Mouse (Mus musculus) forebrain, embryonic 11.5 days (tissue): ENCODE measurements at regions not wholly inside any gene's neighbourhood (a gene's known extent, or its start where the extent isn't known, plus 50 kb on each side); places are given as distances from the start of the nearest gene placed in this dataset.

Experiments
- ATAC-seq: fragments of 200-750 bp; cut with Nextera tagmentation; replicated peaks from 2 replicates; pipeline ENCODE4 v1.8.0; 2017; ENCODE audit warnings: moderate TSS enrichment; ENCODE audit not compliant: low FRiP score
- DNase-seq: peaks from one replicate; pipeline ENCODE4 v3.0.0-alpha.2; 2017; ENCODE audit warnings: low spot score
- H3K27ac ChIP-seq: fragments of 300-500 bp; sonication (generic); 2 replicates; pipeline ENCODE4 v1.5.1; 2014; ENCODE audit warnings: low read depth, low read length
- H3K27me3 ChIP-seq: fragments of 300-500 bp; sonication (generic); 2 replicates; pipeline ENCODE4 v1.6.1; 2014; ENCODE audit warnings: mild to moderate bottlenecking, low read length, mixed read lengths; ENCODE audit not compliant: control insufficient read depth, insufficient read depth
- H3K36me3 ChIP-seq: fragments of 300-500 bp; sonication (generic); 2 replicates; pipeline ENCODE4 v1.6.1; 2014; ENCODE audit warnings: mild to moderate bottlenecking, low read length, moderate library complexity, mixed read lengths; ENCODE audit not compliant: control insufficient read depth, insufficient read depth
- H3K4me1 ChIP-seq: fragments of 300-500 bp; sonication (generic); replicated peaks from 2 replicates; pipeline ENCODE4 v1.6.1; 2014; ENCODE audit warnings: low read length, mixed read lengths; ENCODE audit not compliant: control insufficient read depth, insufficient read depth
- H3K4me2 ChIP-seq: fragments of 300-500 bp; sonication (generic); 2 replicates; pipeline ENCODE4 v1.6.1; 2014; ENCODE audit warnings: low read depth, mild to moderate bottlenecking, low read length, moderate library complexity, mixed read lengths; ENCODE audit not compliant: severe bottlenecking
- H3K4me3 ChIP-seq: fragments of 300-500 bp; sonication (generic); 2 replicates; pipeline ENCODE4 v1.5.1; 2014; ENCODE audit warnings: low read depth, low read length
- H3K9ac ChIP-seq: fragments of 300-500 bp; sonication (generic); 2 replicates; pipeline ENCODE4 v1.6.1; 2014; ENCODE audit warnings: low read length
- H3K9me3 ChIP-seq: fragments of 300-500 bp; sonication (generic); 2 replicates; pipeline ENCODE4 v1.6.1; 2016; ENCODE audit warnings: low read length, mixed read lengths; ENCODE audit not compliant: control insufficient read depth
- WGBS: fragments of 180-500 bp; shearing (Covaris S2); extraction: QIAGEN DNeasy Blood & Tissue Kit; methylation state at CpG from one replicate; pipeline ENCODE4 v1.1.7; 2014; 5-methylcytosine and 5-hydroxymethylcytosine counted together

GRCm38 (mm10) chr3:83576155-83576554 is 190.0 kb upstream of the Sfrp2 start:
- H3K9me3 ChIP-seq, result no peaks in the 10 kb centered on the region
- H3K4me1 ChIP-seq, result no peaks in the 10 kb centered on the region
- DNase-seq (no peak), ATAC-seq (no peak)
- 91% methylated on average over 2 of the region's 2 CpGs for WGBS
- H3K9ac ChIP-seq, result no peak overlapping the region
- H3K4me2 ChIP-seq, result no peak overlapping the region
- no peak overlapping the region for H3K27ac ChIP-seq
- no peaks in the 10 kb centered on the region for H3K36me3 ChIP-seq
- no peaks in the 10 kb centered on the region for H3K27me3 ChIP-seq
- H3K4me3 ChIP-seq, result no peak overlapping the region

GRCm38 (mm10) chr3:83580766-83581165 is 185.4 kb upstream of the Sfrp2 start:
- Histone ChIP-seq H3K4me2 (no peak overlapping the region), H3K36me3 (no peaks in the 10 kb centered on the region), H3K27me3 (no peaks in the 10 kb centered on the region), H3K9me3 (no peaks in the 10 kb centered on the region), H3K4me1 (no peaks in the 10 kb centered on the region), H3K9ac (no peak overlapping the region), H3K27ac (no peak overlapping the region), H3K4me3 (no peak overlapping the region)
- DNase-seq (no peak), ATAC-seq (no peak)
- 72% methylated on average over 4 of the region's 4 CpGs for WGBS

- WGBS, result 76% methylated on average over 2 of the region's 2 CpGs
- Histone ChIP-seq H3K4me2 (no peak overlapping the region), H3K27ac (no peak overlapping the region)
Measured at GRCm38 (mm10) chr3:83582256-83582655, 183.9 kb upstream of the Sfrp2 start.

DNA sequence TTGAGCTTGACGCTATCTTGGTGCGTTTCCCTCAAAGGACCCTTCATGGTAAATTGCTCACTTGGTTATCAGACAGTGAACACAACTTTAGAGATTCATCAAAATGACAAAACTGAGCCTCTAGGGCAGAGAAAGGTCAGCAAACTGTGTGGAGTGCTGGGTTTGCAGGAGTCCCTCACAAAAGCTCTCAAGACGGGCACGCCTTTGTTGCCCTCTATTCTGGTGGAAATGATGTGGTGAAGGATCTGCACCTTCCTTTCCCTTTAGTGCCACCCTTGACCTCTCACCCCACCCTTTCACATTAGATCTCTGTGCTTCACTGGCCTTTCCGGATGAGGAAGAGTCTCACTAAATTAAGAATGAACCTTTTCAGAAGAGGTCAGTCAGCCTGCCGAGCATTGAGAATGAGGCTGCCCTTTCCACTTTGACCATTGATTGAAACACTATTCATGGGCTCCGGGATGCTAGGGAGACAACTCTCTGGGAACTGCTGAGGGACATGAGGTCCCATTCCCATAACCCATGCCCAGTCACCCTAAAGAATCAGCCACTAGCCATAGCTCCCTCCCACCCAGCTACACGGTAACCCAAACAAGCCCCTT is 182.9 kb upstream of the Sfrp2 start:
- H3K27ac ChIP-seq, result no peak overlapping the region
- no peaks in the 10 kb centered on the region for H3K27me3 ChIP-seq
- DNase-seq (peak; percentile 52), ATAC-seq (peak; percentile 76)
- no peaks in the 10 kb centered on the region for H3K9me3 ChIP-seq
- H3K4me1 ChIP-seq, result no peaks in the 10 kb centered on the region
- no peaks in the 10 kb centered on the region for H3K36me3 ChIP-seq
- no peak overlapping the region for H3K4me3 ChIP-seq
- 31% methylated on average over 8 of the region's 8 CpGs for WGBS
- H3K9ac ChIP-seq, result no peak overlapping the region
- H3K4me2 ChIP-seq, result no peak overlapping the region

More at GRCm38 (mm10) chr3:83582256-83582655, 183.9 kb upstream of the Sfrp2 start:
- no peaks in the 10 kb centered on the region for H3K36me3 ChIP-seq
- H3K9me3 ChIP-seq, result no peaks in the 10 kb centered on the region
- no peak overlapping the region for H3K4me3 ChIP-seq
- H3K9ac ChIP-seq, result no peak overlapping the region
- no peak for DNase-seq
- H3K4me1 ChIP-seq, result no peaks in the 10 kb centered on the region
- no peaks in the 10 kb centered on the region for H3K27me3 ChIP-seq
- no peak for ATAC-seq

DNA sequence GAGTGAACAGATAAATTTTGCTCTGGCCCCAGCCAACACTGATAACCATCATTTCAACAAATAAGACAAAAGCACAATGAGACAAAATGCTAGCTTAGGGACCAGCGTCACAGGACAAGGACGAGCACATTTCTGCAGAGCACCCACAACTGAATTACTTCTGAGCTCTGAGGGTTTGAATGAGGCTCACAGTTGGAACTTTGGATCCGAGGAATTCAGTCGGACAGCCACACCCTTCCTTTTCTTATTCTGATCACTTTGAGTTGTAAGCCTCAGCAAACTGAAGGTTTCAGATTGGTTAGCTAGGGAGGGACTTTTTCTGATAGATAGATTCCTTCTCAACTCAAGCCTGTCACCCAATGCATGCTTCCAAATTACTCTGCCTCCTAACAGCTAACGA is 180.0 kb upstream of the Sfrp2 start:
- Histone ChIP-seq H3K4me2 (no peak overlapping the region), H3K27ac (no peak overlapping the region), H3K4me3 (no peak overlapping the region), H3K27me3 (no peaks in the 10 kb centered on the region), H3K9me3 (no peaks in the 10 kb centered on the region), H3K36me3 (no peaks in the 10 kb centered on the region), H3K4me1 (no peaks in the 10 kb centered on the region), H3K9ac (no peak overlapping the region)
- DNase-seq (no peak), ATAC-seq (no peak)
- WGBS, result 55% methylated on average over 5 of the region's 5 CpGs

DNA sequence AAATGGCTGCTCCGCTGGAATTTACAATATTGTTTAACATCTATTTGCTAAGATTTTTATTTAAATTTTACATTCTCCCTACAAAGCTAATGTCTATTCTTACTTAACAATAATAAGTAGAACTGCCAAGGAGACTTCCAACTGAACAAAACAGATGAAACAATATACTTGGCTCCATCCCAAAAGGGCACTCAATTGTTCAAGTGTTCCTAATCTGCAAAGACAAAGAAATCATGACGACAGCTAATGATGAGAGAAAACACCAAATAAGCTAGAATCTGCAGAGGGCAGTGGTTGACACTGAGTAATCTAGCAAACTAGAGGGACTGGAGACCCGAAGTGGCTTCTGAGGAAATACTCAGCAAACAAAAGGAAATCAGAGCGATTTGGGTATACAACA is 179.6 kb upstream of the Sfrp2 start:
- DNase-seq (no peak), ATAC-seq (no peak)
- Histone ChIP-seq H3K27me3 (no peaks in the 10 kb centered on the region), H3K36me3 (no peaks in the 10 kb centered on the region), H3K4me3 (no peak overlapping the region), H3K4me2 (no peak overlapping the region), H3K27ac (no peak overlapping the region), H3K9ac (no peak overlapping the region), H3K9me3 (no peaks in the 10 kb centered on the region), H3K4me1 (no peaks in the 10 kb centered on the region)
- 74% methylated on average over 4 of the region's 4 CpGs for WGBS

DNA sequence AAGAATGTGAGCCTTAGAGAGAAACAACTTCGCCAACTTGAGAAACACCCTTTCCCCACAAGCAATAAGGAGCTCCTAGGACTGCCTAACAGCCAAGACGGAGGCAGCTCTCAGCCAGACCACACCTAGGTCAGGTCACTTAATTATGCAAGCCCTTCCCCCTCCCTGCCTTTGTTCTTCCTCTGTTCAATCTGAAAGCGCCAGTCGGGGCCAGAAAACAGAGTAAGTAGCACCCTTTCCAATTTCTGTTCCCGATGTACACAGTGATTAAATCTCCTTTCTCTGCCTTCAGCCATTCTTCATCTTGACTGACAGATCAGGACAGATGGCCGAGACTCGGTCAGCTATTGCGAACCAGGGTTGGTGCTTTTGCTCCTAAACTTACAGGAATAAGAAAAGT is 177.0 kb upstream of the Sfrp2 start:
- Histone ChIP-seq H3K27ac (no peak overlapping the region), H3K9me3 (no peaks in the 10 kb centered on the region), H3K9ac (no peak overlapping the region), H3K27me3 (no peaks in the 10 kb centered on the region), H3K4me2 (peak overlapping the region; percentile 21; the same call in 1 of the 2 replicates), H3K4me3 (no peak overlapping the region), H3K36me3 (no peaks in the 10 kb centered on the region), H3K4me1 (no peaks in the 10 kb centered on the region)
- peak; percentile 67; the same call in 1 of the 2 replicates for ATAC-seq
- no peak for DNase-seq
- 20% methylated on average over 8 of the region's 8 CpGs for WGBS

DNA sequence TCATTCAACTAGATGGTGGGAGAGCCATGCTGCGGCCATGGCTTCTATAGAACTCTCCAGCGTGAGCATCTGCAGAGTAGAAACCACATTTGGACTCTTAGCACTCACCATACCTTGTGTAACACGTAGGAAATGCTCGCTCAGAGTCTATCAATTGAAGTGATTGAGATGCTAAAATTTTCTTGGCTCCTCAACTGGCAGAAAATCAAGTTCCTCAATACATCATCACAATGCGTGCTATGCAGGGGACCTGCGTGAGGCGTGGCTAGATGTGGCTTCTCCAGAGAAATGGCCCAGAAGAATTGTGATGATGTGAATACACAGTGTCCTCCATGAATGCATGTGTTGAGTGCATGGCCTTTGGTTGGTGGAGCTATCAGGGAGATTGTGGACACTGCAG is 174.9 kb upstream of the Sfrp2 start:
- H3K27me3 ChIP-seq, result no peaks in the 10 kb centered on the region
- H3K4me1 ChIP-seq, result no peaks in the 10 kb centered on the region
- no peak overlapping the region for H3K27ac ChIP-seq
- H3K4me2 ChIP-seq, result no peak overlapping the region
- DNase-seq (no peak), ATAC-seq (no peak)
- H3K9me3 ChIP-seq, result no peaks in the 10 kb centered on the region
- H3K4me3 ChIP-seq, result no peak overlapping the region
- WGBS, result 93% methylated on average over 7 of the region's 7 CpGs
- H3K36me3 ChIP-seq, result no peaks in the 10 kb centered on the region
- no peak overlapping the region for H3K9ac ChIP-seq

DNA sequence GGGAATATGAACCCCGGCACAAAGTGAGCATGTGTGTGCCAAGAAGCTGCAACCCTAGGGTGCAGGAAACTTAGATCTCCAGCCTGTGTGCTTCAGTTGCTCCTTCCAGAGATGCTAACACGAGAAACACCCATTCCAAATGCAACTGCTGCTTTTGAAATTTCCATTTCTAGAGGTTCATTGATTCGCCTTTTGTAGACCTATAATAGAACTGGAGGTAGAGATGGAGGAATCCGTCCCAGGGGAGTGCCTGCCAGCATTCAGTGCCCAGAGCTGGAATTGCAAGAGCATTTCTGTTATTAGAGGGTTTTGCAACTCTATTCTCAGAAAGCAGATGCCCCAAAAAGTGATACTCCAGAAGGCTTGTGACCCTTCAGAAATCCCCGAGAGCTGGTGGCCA is 172.8 kb upstream of the Sfrp2 start:
- Histone ChIP-seq H3K27me3 (no peaks in the 10 kb centered on the region), H3K36me3 (no peaks in the 10 kb centered on the region), H3K9me3 (no peaks in the 10 kb centered on the region), H3K9ac (no peak overlapping the region), H3K4me2 (no peak overlapping the region), H3K4me3 (no peak overlapping the region), H3K4me1 (no peaks in the 10 kb centered on the region), H3K27ac (no peak overlapping the region)
- DNase-seq (no peak), ATAC-seq (no peak)
- 78% methylated on average over 5 of the region's 5 CpGs for WGBS
